Mouse (Mus musculus): ENCODE measurements at regions not wholly inside any gene's neighbourhood (a gene's known extent, or its start where the extent isn't known, plus 50 kb on each side); places are given as distances from the start of the nearest gene placed in this dataset.

DNA sequence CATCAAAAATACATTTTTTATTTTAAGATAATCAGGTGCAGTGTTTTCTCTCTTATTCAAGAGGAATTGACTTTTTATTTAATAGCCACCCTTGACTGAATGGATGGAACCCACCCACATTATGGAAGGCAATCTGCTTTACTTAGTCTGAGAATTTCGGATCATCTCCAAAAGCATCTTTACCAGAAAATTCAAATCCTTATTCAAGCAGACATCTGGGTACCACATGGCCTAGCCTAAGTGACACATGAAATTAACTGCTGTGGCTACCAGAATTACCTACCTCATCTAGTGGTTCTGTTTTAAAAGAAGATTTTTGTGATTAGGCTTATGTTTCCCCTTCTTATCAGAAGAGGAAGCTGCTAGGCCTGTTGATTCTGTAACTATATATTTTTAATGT is 178.9 kb upstream of the Tars start:
- no peak for DNase-seq (ENCODE audit: extremely low read depth, low read depth, low spot score)

DNA sequence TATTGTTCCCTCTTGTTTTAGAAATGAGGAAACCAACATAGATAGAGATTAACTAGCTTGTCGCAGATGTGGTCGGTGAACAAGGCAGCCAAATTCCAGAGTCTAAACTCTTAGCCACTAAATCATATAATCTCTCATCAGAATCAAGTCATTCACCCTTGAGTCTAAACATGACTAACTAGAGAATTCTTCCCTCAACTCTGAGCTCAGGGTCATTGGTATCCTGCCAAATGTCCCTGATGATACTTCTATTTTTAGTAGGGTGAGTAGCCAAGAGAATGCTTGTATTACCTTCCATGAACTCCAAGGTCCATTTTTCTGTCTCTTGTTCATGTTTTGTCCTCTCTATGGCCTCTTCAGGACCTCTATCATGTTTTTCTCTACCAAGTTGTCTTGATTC is 174.9 kb upstream of the Tars start:
- no peak for DNase-seq (ENCODE audit: extremely low read depth, low read depth, low spot score)

DNA sequence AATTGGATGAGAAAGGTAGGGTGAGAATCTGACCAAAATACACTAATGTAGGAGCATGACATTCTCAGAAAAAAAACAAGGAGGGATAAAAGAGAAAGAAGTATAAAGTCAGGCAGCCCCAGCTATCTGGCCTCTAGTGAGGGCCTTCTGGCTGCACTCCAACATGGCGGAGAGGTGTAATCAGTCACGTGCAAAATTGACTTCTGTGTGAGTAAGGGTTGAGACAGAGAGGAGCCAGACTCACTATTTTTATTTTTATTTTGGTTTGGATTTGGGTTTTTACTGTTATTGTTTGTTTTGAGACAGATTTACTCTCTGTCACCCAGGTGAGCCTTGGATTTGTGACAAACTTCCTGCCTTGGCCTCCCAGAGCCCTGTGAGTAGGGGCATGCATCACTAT is 174.0 kb upstream of the Tars start:
- no peak for DNase-seq (ENCODE audit: extremely low read depth, low read depth, low spot score)

DNA sequence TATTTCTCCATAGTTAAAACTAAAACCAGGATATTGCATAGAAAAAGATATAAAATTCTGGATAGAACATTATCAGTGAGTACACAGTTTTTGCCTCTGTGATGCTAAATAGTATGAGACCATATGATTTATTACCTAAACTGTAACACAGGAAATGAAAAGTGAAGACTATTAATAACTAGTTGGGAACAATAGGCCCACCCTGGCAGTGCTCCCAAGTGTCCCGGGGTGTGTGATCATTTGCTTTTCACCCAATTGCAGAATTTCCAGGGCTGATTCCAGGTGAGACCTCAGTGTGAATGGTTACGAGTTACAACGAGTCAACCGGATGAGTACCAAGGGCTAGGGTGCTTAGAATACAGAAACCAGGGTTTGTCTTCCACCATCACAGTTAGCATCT is 172.6 kb upstream of the Tars start:
- no peak for DNase-seq (ENCODE audit: extremely low read depth, low read depth, low spot score)

DNA sequence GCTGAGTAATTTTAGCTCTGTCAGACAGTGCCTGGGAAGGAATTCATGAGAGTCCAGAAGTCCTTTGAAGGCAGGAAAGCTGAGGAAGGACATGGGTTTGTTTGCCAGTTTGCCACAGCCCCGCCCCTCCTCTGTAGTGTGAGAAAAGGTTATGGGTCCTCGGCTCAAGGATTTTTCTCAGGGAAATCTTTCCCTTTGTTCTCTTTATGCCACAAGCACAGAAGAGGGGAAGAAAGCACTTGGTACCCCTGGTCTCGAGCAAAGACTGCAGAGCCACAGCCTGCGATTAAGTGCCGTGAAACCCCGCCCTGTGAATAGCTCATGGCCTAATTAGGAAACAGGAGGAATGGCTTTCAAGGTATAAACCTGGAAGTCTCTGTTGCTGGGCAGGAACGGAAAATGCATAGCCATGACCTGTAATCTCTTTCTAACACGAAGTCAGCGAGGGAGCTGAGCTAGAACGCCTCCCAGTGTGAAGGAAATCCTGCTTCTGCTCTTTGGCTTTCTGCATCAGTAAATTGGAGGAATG is 166.1 kb upstream of the Tars start:
- DNase-seq (ENCODE audit: extremely low read depth, low read depth, low spot score): no peak

DNA sequence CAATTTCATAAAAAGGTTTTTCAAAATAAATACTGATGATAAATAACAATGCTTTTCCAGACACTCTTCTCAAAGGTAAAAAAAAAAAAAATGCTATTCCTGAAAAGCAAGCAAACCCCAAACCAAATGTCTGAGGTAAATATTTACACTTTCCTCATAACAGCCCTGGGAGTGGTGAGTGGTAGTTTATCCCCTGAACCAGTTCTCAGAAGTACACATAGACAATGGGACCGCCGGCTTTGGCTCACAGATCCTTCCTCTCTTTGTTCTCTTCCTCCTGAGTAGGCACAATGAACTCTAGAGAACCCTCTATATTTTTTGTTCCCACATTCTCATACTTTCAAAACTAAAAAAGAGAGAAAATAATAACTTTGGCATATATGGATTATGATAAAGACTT is 153.1 kb upstream of the Tars start:
- no peak for DNase-seq (ENCODE audit: extremely low read depth, low read depth, low spot score)

DNA sequence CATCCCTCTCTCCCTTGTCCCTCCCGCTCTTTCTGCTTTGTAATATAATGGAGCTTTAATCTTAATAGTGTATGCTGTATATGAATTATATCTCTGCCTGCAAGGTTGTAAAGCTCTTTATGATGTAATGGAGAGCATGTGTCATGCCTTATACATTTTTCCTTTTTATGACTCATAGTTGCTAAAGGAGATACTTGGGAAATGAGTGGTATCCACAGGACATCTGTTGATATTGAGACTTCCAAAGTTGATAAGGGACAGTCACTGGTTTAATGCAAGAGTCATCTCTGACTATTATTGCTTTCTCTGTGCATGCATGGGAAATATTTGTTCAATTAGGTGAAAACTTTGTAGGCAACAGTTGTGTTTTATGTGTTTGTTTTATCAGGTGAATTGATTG is 152.6 kb upstream of the Tars start:
- DNase-seq (ENCODE audit: extremely low read depth, low read depth, low spot score): no peak

DNA sequence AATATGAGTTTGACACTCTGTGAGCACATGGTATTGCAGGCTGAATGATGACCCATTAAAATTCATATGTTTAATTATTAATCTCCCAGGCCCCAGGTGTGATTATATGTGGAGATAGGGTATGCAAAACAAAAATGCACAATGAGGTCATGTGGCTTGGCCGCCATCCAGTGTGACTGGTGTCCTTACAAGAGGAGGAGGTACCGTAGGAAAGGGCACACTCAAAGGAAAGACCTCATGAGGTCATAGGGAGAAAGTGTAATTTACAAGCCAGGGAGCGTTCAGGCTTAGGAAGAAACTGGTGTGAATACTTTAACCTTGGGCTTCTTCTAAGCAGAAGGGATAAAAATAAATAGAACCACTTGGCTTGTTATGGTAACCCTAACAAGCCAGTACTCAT is 140.0 kb upstream of the Tars start:
- DNase-seq (ENCODE audit: extremely low read depth, low read depth, low spot score): no peak

DNA sequence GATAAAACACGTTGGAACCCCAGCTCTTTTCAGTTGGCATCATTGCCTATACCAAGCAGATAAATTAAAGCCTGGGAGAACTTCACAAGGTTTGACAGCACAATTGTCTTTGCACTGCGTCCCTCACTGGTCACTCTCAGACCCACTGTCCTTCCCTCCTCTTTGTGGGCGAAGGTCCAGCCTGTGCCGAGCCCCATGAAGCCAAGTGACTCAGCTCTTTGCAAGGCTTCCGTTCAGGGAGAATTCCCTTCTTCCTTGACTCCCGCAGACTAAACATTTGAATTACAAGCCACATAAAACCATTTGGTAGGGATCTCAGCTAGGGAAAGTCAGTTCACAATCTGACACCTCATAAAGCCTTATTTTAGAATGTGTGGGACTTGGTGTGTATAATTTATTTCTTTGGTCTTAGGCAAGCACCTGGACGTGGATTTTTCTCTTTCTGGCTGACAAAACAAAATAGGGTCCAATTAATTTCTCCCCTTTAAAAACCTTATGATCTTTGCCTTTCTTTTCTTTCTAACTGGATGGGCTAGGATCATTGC is 136.7 kb upstream of the Tars start:
- no peak for DNase-seq (ENCODE audit: extremely low read depth, low read depth, low spot score)

DNA sequence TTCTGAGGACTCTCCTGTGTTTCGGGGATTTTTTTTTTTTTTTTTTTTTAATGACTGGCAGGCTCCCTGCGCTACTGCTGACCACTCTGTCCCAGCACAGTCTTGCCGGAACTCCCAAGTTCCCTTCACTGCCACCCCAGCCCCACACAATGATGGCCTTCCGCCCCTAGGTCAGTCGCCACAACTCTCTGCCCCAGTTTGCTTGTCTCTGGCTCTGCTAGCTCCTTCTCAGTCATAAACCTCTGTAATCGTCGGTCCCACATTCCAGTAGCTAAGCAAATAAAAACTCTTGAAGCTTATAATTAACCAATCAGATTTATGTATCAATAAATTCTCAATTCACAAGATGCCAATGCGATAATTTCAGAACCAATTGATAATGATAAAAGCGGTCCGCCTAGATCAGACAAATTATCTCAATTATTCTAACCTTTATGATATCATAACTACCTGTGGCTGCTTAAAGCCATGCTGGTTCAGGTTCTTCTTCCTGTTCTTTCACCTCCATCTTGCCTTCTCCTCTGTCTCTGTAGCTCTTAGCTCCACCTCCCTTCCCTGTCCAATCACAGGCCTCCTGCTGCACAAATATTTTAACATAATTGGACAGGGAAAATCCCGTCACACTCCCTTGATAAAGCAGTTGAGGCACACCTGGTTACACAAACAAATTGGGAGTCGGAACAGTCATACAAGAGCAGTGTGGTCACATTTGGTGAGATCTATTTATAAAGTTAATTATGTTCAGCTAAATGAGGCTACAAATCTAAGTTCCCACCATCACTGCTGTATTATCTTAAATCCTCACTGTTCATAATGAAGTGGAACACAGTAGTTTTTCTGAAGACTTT is 135.2 kb upstream of the Tars start:
- no peak for DNase-seq (ENCODE audit: extremely low read depth, low read depth, low spot score)

DNA sequence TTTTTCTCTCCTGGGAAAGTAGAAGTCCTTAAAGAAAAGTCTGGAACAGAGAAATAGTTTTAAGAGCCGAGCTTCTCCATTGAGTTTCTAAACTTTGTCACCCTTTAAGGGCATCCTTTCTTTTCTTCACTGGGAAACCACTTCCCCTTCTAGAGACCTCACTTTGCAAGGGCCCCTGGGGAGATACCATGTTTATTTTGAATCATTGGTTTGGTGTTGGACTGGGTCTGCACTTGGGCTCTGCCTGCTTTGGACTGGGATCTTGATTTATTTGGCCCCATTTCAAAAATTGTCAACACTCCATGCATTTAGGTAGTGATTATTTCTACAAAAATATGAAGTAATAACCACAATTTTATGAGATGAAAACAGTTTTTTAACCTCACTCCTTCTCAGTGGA is 134.2 kb upstream of the Tars start:
- no peak for DNase-seq (ENCODE audit: extremely low read depth, low read depth, low spot score)

DNA sequence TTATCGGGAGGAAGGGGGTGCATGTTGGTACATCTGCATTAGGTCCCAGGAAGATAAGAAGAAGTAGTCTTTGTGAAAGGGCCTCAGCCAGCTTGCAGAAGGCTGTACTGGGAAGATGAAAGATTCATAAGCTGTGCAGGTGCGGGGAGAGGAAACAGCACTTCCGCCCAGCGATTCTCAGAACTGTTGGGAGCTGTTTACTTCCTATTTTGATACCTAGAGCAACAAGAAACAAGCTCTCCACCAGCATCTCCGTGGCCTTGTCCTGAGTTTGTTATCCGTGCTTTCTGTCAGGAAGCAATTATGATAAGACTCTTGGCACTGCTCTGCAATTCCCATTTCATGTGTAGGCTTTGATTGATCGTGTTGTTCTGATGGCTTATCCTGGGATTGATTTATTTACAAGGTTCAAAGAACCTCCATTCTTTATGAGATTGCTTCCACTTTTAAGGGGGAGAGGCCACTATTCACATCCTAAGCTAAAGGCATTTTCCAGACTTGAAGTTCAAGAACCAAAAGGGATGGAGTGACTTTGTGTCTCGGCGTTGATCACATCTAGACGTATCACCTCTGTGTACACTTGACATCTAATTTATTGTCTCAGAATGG is 133.6 kb upstream of the Tars start:
- DNase-seq (ENCODE audit: extremely low read depth, low read depth, low spot score): no peak

DNA sequence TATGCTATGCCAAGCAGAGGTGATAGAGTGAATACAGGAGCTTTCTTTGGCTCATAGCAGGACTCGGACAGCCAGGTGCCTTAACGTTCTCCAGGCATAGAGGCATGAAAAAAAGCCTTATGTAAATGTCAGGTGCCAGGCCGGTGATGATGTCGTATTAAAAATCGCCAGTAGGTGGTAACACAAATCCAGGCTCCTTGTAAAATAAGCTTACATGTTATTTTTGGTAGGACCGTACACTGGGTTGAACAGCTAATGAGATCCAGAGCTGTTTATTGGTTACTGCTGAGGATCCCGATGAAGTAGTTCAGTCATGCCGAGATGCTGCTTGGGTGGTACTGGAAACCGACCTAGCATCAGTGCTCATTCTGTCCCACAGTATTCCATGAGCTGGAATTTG is 133.1 kb upstream of the Tars start:
- DNase-seq (ENCODE audit: extremely low read depth, low read depth, low spot score): no peak

DNA sequence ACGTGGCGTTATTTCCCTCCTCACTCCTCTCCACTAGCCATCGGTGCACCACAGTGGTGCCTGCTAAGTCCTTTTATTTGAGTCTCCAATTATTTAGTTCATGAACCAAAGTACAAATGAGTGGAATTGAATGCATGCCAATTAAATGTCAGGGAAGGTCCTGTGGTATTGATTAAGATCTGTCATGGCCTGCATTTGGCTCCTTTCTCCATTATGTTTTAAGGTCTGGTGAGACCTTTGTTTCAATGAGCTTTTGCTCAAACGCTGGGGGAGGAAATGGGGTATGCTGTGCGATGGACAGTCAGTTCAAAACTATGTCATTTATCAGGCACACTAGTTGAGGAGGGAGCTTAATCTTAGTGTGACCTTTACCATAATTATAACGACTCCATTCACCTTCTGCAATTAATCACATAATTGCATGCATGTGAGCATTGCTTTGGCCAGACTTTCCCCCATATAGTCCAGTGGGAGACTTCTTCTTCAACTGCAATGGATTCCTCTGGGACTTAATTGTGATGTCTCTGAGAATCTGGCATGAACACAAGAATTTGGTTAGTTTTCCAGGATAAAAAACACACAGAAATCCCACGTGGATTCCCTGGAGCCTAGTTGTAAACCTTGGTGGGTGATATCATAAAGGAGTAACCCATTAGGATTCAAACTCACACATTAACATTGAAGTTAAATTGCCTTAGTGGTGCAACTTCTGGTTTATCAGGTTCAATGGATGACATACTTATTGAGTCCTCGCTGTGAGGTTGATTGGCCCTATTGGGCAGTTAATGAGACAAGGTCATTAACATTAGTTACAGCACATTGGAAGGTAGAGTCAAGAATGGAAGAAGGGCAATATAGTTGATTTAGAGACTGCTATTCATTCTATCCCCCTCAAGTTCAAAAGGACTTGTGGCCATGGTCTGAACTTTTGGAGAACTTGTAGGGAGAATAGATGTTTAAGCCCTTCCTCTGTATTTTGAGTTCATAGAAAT is 130.7 kb upstream of the Tars start:
- no peak for DNase-seq (ENCODE audit: extremely low read depth, low read depth, low spot score)

DNA sequence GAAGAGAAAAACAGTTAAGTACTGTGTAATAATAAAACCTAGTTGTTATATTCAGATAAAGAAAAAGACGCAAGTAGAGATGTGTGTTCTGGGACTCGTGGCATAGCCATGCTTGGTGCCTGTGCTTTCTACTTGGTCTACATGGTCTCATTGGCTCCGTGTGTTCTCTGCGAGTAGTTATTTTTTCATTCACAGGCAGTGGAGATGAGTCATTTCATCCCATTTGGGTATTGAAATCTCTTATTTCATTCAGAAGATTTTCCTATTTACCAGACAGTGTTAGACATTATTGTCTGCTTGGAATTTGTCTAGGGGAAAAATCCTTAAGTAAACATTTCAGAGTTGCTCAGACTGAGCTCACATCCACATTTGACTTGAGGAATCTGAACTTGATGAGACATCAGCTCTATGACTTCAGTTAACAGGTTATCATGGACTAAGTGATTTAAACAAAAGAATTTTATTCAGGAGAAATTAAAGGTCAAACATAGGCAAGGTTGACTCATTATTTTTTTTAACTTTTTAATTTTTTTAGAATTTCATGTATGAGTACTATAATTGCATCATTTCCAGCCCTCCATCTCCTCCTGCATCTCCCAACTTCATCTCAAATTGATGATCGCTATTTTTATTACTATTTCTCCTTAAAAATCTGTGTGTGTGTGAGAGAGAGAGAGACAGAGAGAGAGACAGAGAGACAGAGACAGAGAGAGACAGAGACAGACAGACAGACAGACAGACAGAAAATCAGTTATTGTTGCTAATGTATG is 125.1 kb upstream of the Tars start:
- DNase-seq (ENCODE audit: extremely low read depth, low read depth, low spot score): no peak

DNA sequence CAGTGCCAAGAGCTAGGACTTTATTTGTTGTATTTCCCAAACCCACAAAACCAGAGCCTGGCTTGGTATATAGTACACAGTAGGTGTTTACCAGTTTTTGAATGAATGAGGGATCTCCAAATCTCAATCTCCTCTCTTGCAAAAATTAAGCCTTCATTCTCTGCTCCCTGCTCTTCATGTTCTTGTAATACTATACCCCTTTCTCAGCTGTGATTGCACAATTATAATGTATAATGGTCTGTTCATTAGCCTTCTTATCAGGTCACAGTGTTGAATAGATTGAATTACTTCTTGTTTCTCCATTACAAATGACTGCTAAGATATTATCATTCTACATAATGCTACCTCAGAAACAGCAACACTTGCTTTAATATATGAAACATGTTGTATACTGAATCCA is 119.1 kb upstream of the Tars start:
- DNase-seq (ENCODE audit: extremely low read depth, low read depth, low spot score): no peak

DNA sequence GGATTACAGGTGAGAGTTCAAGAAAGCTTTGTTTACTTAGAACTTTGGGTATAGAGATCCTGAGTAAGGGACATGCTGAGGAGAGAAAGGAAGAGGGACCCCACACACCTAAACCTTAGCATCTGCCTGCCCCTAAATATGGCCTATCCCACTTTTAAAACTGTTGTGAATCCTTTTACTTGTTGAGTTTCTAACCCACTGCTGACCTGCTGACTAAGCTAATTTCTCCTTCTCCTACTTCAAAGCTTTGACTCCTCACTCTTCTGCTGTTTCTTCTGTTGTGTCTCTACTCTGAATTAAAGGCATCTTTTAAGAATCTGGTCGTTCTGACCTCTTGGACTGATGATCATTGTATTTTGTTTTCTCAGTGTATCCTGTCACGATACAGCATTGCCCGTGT is 118.4 kb upstream of the Tars start:
- no peak for DNase-seq (ENCODE audit: extremely low read depth, low read depth, low spot score)

DNA sequence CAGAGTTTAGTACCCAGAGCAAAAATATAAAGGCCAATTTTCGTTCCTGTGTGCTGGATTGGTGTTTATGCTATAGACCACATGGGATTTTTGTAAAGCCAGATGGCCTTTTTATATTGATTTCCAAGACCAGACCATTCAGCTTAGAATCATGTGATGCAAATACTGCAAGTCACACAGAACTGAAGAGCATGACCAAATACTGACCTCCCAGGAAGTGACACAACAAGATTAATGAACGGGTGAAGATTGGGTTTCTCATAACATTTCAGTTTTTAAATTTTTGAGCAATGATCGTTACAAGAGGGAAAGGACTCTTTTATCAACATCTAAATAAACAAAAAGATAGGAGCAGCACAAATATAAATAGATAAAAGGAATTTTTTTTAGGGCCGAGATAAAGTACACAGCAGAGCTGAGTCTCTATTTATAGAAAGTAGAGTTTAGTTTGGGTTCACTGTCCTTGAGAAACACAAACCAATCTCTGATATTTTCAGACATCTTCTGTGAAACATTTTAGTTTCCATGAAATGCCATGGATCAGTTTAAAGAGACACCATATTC is 105.7 kb upstream of the Tars start:
- DNase-seq (ENCODE audit: extremely low read depth, low read depth, low spot score): no peak

DNA sequence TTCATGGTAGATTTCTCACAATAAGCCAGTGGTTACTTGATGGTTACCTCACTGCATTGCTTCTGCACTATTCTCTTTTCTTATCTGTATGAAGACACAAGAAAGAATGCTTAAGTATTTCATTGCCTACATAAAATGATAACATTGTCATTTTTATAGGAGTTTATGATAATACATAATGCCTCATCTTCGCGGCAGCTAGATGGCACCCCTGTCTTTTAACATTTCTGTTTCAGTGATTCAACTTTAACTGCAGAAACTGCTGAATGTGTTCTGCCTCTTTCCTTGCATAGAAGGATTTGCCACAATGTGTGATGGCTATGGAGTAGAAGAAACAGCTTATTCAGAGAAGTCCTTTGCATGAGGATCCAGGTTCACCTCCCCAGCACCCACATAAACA is 97.0 kb upstream of the Tars start:
- no peak for DNase-seq (ENCODE audit: extremely low read depth, low read depth, low spot score)

DNA sequence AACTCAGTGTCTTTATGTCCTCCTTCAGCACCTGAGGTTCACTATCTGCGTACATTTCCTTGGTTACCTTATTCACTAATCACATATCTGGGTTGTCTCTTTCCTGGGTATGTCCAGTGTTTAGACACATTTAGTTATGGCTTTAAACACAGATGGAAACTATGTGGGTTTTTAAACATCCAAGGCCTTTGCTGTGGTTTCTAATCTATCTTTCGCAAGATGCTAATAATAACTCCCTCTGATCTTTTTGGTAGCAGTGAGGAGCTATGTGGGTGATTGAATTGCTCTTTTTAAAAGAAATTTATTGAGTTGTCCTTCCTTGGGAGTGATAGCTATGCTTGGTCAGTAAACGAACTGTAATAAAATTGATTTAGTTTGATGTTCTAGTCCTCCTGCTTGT is 89.7 kb upstream of the Tars start:
- DNase-seq (ENCODE audit: extremely low read depth, low read depth, low spot score): no peak
